Comparison of ENCODE assay signal across 13 mouse cellular contexts in genomic region chr5:99258003-99258500, GRCm38 (mm10).
"Had no signal": no experiment of that assay in that cellular context is flagged by ENCODE, and none has a peak within 500 bp of the region (broad histone marks: within the 10 kb centered on the region; RNA-seq: fewer than 3 reads in every experiment).

No protein-coding gene starts in this region.

- H3K36me3 ChIP-seq: liver, embryonic 13.5 days had no signal

- H3K27me3 ChIP-seq: liver, embryonic 13.5 days had no signal

- H3K9ac ChIP-seq: liver, embryonic 13.5 days had no signal

- H3K27ac ChIP-seq: layer of hippocampus, adult 2 months; left cerebral cortex, adult 2 months; liver, embryonic 13.5 days had no signal

- H3K9me3 ChIP-seq: liver, embryonic 13.5 days had no signal

- H3K4me2 ChIP-seq: liver, embryonic 13.5 days; midbrain, embryonic 11.5 days had no signal

- DNase-seq: kidney, adult 18-20 months; kidney, postnatal 25 days; layer of hippocampus, adult 9-11 months; layer of hippocampus, postnatal 36 days; liver, embryonic 13.5 days; lung, adult 2 months; lung, postnatal 14 days; lung, postnatal 4 days; midbrain, embryonic 14.5 days; thymus, postnatal 36 days had no signal

- H3K4me3 ChIP-seq: layer of hippocampus, adult 2 months; left cerebral cortex, adult 2 months; liver, embryonic 13.5 days had no signal
